Mouse (Mus musculus) thymus, postnatal 36 days (tissue): ENCODE data around the gene Ttc1.

Source experiments
- DNase-seq, 2 experiments: peaks; one replicate each; pipeline ENCODE4 v3.0.0; 2022; ENCODE audit warnings: mixed read lengths in 2 of 2

The Ttc1 gene

DNA sequence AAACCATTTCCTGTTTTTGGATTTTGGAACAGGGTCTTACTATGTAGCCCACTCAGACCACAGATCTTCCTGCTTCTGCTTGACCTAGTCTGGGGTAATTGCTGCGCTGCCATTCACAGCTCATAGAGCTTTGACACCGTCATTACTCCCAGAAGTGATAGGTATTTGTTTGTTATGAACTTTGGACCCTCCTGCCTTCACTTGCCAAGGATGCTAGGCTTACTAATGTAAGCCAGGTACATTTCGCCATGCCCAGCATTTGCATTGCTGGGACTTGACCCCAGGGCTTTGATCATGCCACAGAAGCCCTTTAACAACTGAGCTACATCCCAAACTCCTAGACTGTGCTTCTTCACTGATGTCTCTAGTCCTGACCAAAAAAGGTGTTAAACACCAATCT is 47.5 kb downstream of the Ttc1 start:
- DNase-seq = no peak

DNA sequence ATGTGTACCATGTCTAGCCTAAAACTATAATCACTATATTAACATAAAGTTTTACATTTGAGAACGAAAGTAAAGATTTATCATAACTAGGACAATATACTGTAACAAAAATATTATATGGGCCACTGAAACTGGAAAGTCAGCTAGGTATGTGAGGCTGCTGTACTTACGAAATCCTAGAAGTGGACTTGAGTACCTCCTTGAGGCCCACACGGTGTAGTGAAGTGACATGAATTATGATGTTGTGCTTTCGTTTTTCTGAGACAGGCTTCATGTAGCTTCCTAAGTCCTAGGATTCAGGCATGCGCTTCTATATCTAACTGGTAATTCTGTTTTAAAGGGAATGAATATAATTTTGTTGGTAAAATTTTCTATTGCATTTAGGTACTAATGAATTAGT is 49.2 kb downstream of the Ttc1 start:
- no peak for DNase-seq

DNA sequence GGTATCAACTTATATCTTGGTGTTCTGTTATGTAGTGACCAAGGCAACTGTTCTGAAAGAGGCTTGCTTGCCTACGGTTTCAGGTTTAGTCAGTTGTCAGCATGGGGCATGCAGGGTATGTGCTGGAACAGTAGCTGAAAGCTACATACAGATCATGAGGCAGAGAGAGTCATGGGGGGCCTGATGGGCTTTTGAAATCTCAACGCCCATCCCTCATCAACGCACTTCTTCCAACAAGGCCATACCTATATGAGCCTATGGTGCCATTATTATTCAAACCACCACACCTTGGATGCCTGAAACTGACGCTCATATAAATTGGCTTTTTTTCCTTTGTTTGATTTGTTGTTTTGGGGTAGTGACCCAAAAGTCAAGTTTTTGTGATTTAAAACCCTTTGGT is 51.2 kb downstream of the Ttc1 start:
- no peak for DNase-seq

DNA sequence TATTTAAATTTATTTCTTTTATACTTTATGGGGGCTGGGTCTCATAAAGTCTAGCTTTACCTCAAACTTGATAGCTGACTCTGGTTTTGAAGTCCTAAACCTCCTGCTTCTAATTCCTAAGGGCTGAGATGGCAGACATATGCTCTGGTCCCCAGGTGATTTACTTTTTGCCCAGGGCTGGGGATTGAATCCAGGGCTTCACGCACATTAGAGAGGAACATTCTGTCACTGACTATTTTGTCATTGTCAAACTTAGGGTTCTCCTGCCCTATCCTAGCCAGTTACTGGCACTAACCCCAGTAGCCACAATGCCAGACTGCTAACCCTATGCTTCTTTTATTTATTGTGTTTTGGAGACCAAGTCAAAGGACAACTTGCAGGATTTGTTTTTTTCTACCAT is 59.0 kb downstream of the Ttc1 start:
- no peak for DNase-seq

DNA sequence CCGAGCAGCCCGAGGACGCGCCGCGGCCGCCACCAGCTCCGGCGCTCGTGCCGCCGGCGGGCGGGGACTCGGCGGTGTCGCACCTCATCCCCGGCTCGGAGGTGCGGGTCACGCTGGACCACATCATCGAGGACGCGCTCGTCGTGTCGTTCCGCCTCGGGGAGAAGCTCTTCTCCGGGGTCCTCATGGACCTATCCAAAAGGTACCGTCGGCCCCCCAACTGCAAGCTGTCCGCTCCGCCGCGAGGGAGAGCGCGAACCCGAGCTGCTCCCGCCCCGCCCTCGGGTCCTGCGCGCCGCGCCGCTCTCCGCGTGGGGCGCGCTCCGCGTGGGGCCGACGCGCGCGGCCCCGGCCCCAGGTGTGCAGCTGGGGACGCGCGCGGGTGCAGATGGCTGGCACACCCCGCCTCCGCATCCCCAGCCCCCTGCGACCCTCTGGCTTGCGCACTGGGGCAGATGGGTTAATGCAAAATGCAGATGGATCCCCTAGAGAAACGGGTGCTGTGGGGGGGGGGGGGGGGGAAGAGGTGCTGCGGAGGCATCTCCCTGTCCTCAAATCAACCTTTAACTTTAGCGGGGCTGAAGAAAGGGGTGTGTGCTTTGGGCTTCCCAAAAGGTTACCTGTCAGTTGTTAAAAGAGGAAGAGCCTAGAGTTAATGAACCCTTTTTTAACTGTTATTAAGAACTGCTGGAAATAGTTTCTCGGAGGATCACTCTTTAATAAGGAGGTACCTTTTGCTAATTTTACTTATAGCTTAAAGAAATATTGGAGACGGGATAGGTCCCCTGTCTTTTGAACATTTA is 65.2 kb downstream of the Ttc1 start:
- peak; percentile 74 to 78 for DNase-seq

DNA sequence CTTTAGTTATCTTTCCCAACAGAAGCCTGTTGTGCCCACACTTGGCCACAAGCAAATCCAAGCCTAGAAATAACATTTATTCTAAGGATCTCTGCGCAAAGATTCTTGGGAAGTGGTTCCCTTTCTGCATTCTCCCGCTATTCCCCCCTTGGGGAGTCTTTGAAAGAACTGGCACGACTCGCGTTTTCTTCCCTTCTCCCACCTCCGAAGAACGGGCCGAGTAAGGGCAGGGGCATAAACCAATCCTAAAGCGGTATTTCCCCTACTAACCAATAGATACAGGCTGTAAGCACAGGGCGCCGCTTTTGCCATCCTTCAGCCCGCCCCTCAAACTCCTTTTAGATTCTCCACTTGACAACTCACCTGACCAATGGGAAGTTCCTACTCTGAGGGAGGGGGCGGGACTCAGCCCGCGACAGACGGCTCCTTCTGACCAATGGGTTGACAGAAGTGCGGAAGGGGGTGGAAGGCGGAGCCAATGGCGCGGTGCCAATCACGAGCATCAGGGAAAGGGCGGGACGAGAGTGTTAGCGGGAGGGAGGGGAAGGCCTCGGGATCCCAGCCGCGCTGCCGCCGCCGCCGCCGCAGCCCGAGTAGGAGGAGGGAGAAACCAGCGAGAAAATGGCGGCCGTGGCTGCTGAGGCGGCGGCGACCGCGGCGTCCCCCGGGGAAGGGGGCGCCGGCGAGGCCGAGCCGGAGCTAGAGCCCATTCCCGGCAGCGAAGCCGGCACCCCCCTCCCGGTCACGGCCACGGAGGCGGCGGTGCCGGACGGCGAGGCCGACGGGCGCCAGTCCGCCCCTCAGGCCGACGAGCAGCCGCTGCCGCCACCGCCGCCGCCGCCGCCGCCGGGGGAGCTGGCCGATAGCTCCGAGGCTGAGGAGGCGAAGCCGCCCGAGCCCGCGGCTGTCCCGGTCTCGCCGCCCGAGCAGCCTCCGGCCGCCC is 66.1 kb downstream of the Ttc1 start, which contains the start of gene Pwwp2a:
Gene Pwwp2a, plus strand, starts transcription at position 527 of the 943 bp plus-strand sequence.
- DNase-seq = peak; percentile 97 to 99
